Mouse (Mus musculus): ENCODE data around the gene Ctse. TPM values are rescaled to one million over a fixed set of nuclear protein-coding genes. Genes with fewer than 3 reads are reported as not detected.
"Not testable (repeated sequence)": the region's sequence is repeated elsewhere in the genome, so short reads cannot be mapped to it uniquely, and the experiment has no call there.

Gene Ctse
- under 1 TPM in 1 of 2 experiments, not detected in 1; 0.22 TPM for total RNA-seq (2021)

- intact Hi-C loops (cut with DNase I): no loop called here
- no peak for DNase-seq (ENCODE audit: extremely low spot score in 1 of 2, low spot score in 2 of 2)
Measured at GRCm38 (mm10) chr1:131637791-131638540, at the start of gene Ctse. Ctse (plus strand) TSS chr1:131638306.

- intact Hi-C loops (cut with DNase I): no loop called here
- DNase-seq (ENCODE audit: extremely low spot score in 1 of 2, low spot score in 2 of 2): no peak
Measured at GRCm38 (mm10) chr1:131598905-131599304, 39.2 kb upstream of the Ctse start, which contains the start of gene Avpr1b. Avpr1b (plus strand) TSS chr1:131599239.

GRCm38 (mm10) chr1:131600314-131600713 is 37.8 kb upstream of the Ctse start:
- no peak for DNase-seq (ENCODE audit: extremely low spot score in 1 of 2, low spot score in 2 of 2)
- intact Hi-C loops (cut with DNase I): no loop called here

- DNase-seq (ENCODE audit: extremely low spot score in 1 of 2, low spot score in 2 of 2): no peak
- intact Hi-C loops (cut with DNase I): no loop called here
Measured at GRCm38 (mm10) chr1:131606719-131607118, 31.4 kb upstream of the Ctse start.

GRCm38 (mm10) chr1:131612556-131613155 is 25.4 kb upstream of the Ctse start:
- intact Hi-C loops (cut with DNase I): no loop called here
- peak in 1 of 2 experiments; percentile 49 for DNase-seq (ENCODE audit: extremely low spot score in 1 of 2, low spot score in 2 of 2)

GRCm38 (mm10) chr1:131613361-131614133 is 24.6 kb upstream of the Ctse start:
- intact Hi-C loops (cut with DNase I): no loop called here
- DNase-seq (ENCODE audit: extremely low spot score in 1 of 2, low spot score in 2 of 2): peak in 1 of 2 experiments; percentile 83

- intact Hi-C loops (cut with DNase I): no loop called here
- no peak for DNase-seq (ENCODE audit: extremely low spot score in 1 of 2, low spot score in 2 of 2)
Measured at GRCm38 (mm10) chr1:131614641-131615040, 23.5 kb upstream of the Ctse start.

- DNase-seq (ENCODE audit: extremely low spot score in 1 of 2, low spot score in 2 of 2): no peak
- intact Hi-C loops (cut with DNase I): no loop called here
Measured at GRCm38 (mm10) chr1:131616131-131616530, 22.0 kb upstream of the Ctse start.

GRCm38 (mm10) chr1:131616546-131617220 is 21.4 kb upstream of the Ctse start:
- DNase-seq (ENCODE audit: extremely low spot score in 1 of 2, low spot score in 2 of 2): no peak
- intact Hi-C loops (cut with DNase I): no loop called here

GRCm38 (mm10) chr1:131618576-131618975 is 19.5 kb upstream of the Ctse start:
- intact Hi-C loops (cut with DNase I): no loop called here
- no peak for DNase-seq (ENCODE audit: extremely low spot score in 1 of 2, low spot score in 2 of 2)

- DNase-seq (ENCODE audit: extremely low spot score in 1 of 2, low spot score in 2 of 2): no peak
- intact Hi-C loops (cut with DNase I): no loop called here
Measured at GRCm38 (mm10) chr1:131619348-131619747, 18.8 kb upstream of the Ctse start.

GRCm38 (mm10) chr1:131623644-131624043 is 14.5 kb upstream of the Ctse start:
- no peak for DNase-seq (ENCODE audit: extremely low spot score in 1 of 2, low spot score in 2 of 2)
- intact Hi-C loops (cut with DNase I): no loop called here

GRCm38 (mm10) chr1:131624175-131624835 is 13.8 kb upstream of the Ctse start:
- no peak for DNase-seq (ENCODE audit: extremely low spot score in 1 of 2, low spot score in 2 of 2)
- intact Hi-C loops (cut with DNase I): no loop called here

- intact Hi-C loops (cut with DNase I): no loop called here
- no peak for DNase-seq (ENCODE audit: extremely low spot score in 1 of 2, low spot score in 2 of 2)
Measured at GRCm38 (mm10) chr1:131626200-131626599, 11.9 kb upstream of the Ctse start.

GRCm38 (mm10) chr1:131632216-131632615 is 5.9 kb upstream of the Ctse start:
- peak in 1 of 2 experiments; percentile 49 for DNase-seq (ENCODE audit: extremely low spot score in 1 of 2, low spot score in 2 of 2)
- intact Hi-C loops (cut with DNase I): not testable (repeated sequence)

- no peak for DNase-seq (ENCODE audit: extremely low spot score in 1 of 2, low spot score in 2 of 2)
- intact Hi-C loops (cut with DNase I): no loop called here
Measured at GRCm38 (mm10) chr1:131634495-131634894, 3.6 kb upstream of the Ctse start.

GRCm38 (mm10) chr1:131638541-131639421 is 675 bp downstream of the Ctse start:
- intact Hi-C loops (cut with DNase I): no loop called here
- DNase-seq (ENCODE audit: extremely low spot score in 1 of 2, low spot score in 2 of 2): no peak

- no peak for DNase-seq (ENCODE audit: extremely low spot score in 1 of 2, low spot score in 2 of 2)
Measured at GRCm38 (mm10) chr1:131640062-131640461, 2.0 kb downstream of the Ctse start.

More at GRCm38 (mm10) chr1:131640062-131640461, 2.0 kb downstream of the Ctse start:
- intact Hi-C loops (cut with DNase I): no loop called here
